Mouse (Mus musculus) cortical plate, adult 2 months (tissue): ENCODE measurements around the gene Fpgs.

Experiments
- CTCF ChIP-seq: fragments of 200-500 bp; IDR thresholded peaks from 2 replicates; pipeline ENCODE4 v1.5.1; 2011; ENCODE audit warnings: mild to moderate bottlenecking, control low read depth, low read length; ENCODE audit not compliant: insufficient read depth; ENCODE audit errors: extremely low read depth
- POLR2A ChIP-seq: fragments of 200-500 bp; IDR thresholded peaks from 2 replicates; pipeline ENCODE4 v1.6.1; 2011; ENCODE audit warnings: mild to moderate bottlenecking, low read length, control low read depth; ENCODE audit not compliant: insufficient read depth; ENCODE audit errors: extremely low read depth

GRCm38 (mm10) chr2:32693282-32693681, 10.7 kb downstream of the Fpgs start:
- no peak for TF ChIP-seq CTCF
- no peak for TF ChIP-seq POLR2A
